Mouse (Mus musculus): ENCODE measurements around the gene Tjp2. TPM values are rescaled to one million over a fixed set of nuclear protein-coding genes. Genes with fewer than 3 reads are reported as not detected.

Gene Tjp2
- total and polyA plus RNA-seq, 3 experiments: 7.9 to 19.2 (median 16.1) TPM

GRCm38 (mm10) chr19:24174896-24175295 lies 49.9 kb downstream of the Tjp2 start:
- DNase-seq: peak; percentile 54 to 65
- 2% methylated on average over 13 of the region's 13 CpGs for WGBS
- intact Hi-C loops (cut with DNase I): loop anchor here (10.0 kb wide), 1 partner anchor 490 kb away; the partner anchor contains the start of gene Ptar1
- H3K27me3 ChIP-seq (ENCODE audit: control insufficient read depth, insufficient read depth, low read length): no peaks in the 10 kb centered on the region
- H3K4me1 ChIP-seq (ENCODE audit: control insufficient read depth, insufficient read depth, low read length): peaks cover 10% of the 10 kb centered on the region
- H3K27ac ChIP-seq: peak overlapping the region; percentile 88
- H3K9ac ChIP-seq (ENCODE audit: low read depth, low read length): no peak overlapping the region; the same call in 1 of the 2 replicates
- peak overlapping the region; percentile 98 for H3K4me3 ChIP-seq
- no peaks in the 10 kb centered on the region; the same call in 1 of the 2 replicates for H3K36me3 ChIP-seq (ENCODE audit: control insufficient read depth, insufficient read depth, low read length)
- peaks cover 2% of the 10 kb centered on the region; the same call in 1 of the 2 replicates for H3K79me2 ChIP-seq (replicated peaks; ENCODE audit: control insufficient read depth, insufficient read depth, low read length)
- TF ChIP-seq EP300 (IDR thresholded peaks at IDR 0.05; ENCODE audit: insufficient read depth, low read depth, low read length): no peak
- TF ChIP-seq CTCF (IDR thresholded peaks at IDR 0.05): no peak
- no peak for TF ChIP-seq POLR2A (IDR thresholded peaks at IDR 0.05; ENCODE audit: insufficient read depth, low read depth, low read length)

GRCm38 (mm10) chr19:24173608-24174523 lies 51.0 kb downstream of the Tjp2 start:
- Histone ChIP-seq H3K9ac (ENCODE audit: low read depth, low read length) (peak overlapping the region; percentile 93), H3K4me3 (peak overlapping the region; percentile 98), H3K79me2 (replicated peaks; ENCODE audit: control insufficient read depth, insufficient read depth, low read length) (peaks cover 2% of the 10 kb centered on the region), H3K27me3 (ENCODE audit: control insufficient read depth, insufficient read depth, low read length) (no peaks in the 10 kb centered on the region), H3K27ac (peak overlapping the region; percentile 88), H3K4me1 (ENCODE audit: control insufficient read depth, insufficient read depth, low read length) (peaks cover 10% of the 10 kb centered on the region), H3K36me3 (ENCODE audit: control insufficient read depth, insufficient read depth, low read length) (no peaks in the 10 kb centered on the region; the same call in 1 of the 2 replicates)
- intact Hi-C loops (cut with DNase I): loop anchor here (10.0 kb wide), 1 partner anchor 489 kb away; the partner anchor contains the start of gene Ptar1
- TF ChIP-seq EP300 (IDR thresholded peaks at IDR 0.05; ENCODE audit: insufficient read depth, low read depth, low read length) (no peak), CTCF (IDR thresholded peaks at IDR 0.05) (peak; percentile 67), POLR2A (IDR thresholded peaks at IDR 0.05; ENCODE audit: insufficient read depth, low read depth, low read length) (peak; percentile 43)
- DNase-seq: peak; percentile 96 to 98
- under 1% methylated on average over 102 of the region's 103 CpGs for WGBS

- H3K36me3 ChIP-seq (ENCODE audit: control insufficient read depth, insufficient read depth, low read length): no peaks in the 10 kb centered on the region; the same call in 1 of the 2 replicates
- H3K27me3 ChIP-seq (ENCODE audit: control insufficient read depth, insufficient read depth, low read length): no peaks in the 10 kb centered on the region
- H3K27ac ChIP-seq: peak overlapping the region; percentile 88
- peaks cover 3% of the 10 kb centered on the region for H3K79me2 ChIP-seq (replicated peaks; ENCODE audit: control insufficient read depth, insufficient read depth, low read length)
- H3K4me1 ChIP-seq (ENCODE audit: control insufficient read depth, insufficient read depth, low read length): peaks cover 12% of the 10 kb centered on the region
- intact Hi-C loops (cut with DNase I): loop anchor here (10.0 kb wide), 1 partner anchor 488 kb away; the partner anchor contains the start of gene Ptar1
- no peak overlapping the region; the same call in 1 of the 2 replicates for H3K9ac ChIP-seq (ENCODE audit: low read depth, low read length)
- H3K4me3 ChIP-seq: peak overlapping the region; percentile 98; the same call in 1 of the 2 replicates
- DNase-seq: no peak
- WGBS: 41% methylated on average over 6 of the region's 6 CpGs
- TF ChIP-seq POLR2A (IDR thresholded peaks at IDR 0.05; ENCODE audit: insufficient read depth, low read depth, low read length): no peak
- no peak for TF ChIP-seq CTCF (IDR thresholded peaks at IDR 0.05)
- TF ChIP-seq EP300 (IDR thresholded peaks at IDR 0.05; ENCODE audit: insufficient read depth, low read depth, low read length): no peak
These were observed 51.8 kb downstream of the Tjp2 start for GRCm38 (mm10) chr19:24173020-24173419.

GRCm38 (mm10) chr19:24168531-24168930 lies 56.3 kb downstream of the Tjp2 start:
- Histone ChIP-seq H3K4me1 (ENCODE audit: control insufficient read depth, insufficient read depth, low read length) (peaks cover 15% of the 10 kb centered on the region), H3K79me2 (replicated peaks; ENCODE audit: control insufficient read depth, insufficient read depth, low read length) (peaks cover 5% of the 10 kb centered on the region), H3K4me3 (no peak overlapping the region), H3K27ac (no peak overlapping the region), H3K9ac (ENCODE audit: low read depth, low read length) (no peak overlapping the region), H3K36me3 (ENCODE audit: control insufficient read depth, insufficient read depth, low read length) (peaks cover 2% of the 10 kb centered on the region), H3K27me3 (ENCODE audit: control insufficient read depth, insufficient read depth, low read length) (no peaks in the 10 kb centered on the region)
- 49% methylated on average over 10 of the region's 10 CpGs for WGBS
- DNase-seq: no peak
- no peak for TF ChIP-seq CTCF (IDR thresholded peaks at IDR 0.05)
- intact Hi-C loops (cut with DNase I): no loop called here

GRCm38 (mm10) chr19:24166516-24167091 lies 58.2 kb downstream of the Tjp2 start:
- peaks cover 2% of the 10 kb centered on the region for H3K36me3 ChIP-seq (ENCODE audit: control insufficient read depth, insufficient read depth, low read length)
- H3K27me3 ChIP-seq (ENCODE audit: control insufficient read depth, insufficient read depth, low read length): no peaks in the 10 kb centered on the region
- H3K9ac ChIP-seq (ENCODE audit: low read depth, low read length): peak overlapping the region; percentile 30; the same call in 1 of the 2 replicates
- peaks cover 11% of the 10 kb centered on the region for H3K4me1 ChIP-seq (ENCODE audit: control insufficient read depth, insufficient read depth, low read length)
- TF ChIP-seq CTCF (IDR thresholded peaks at IDR 0.05) (no peak), EP300 (IDR thresholded peaks at IDR 0.05; ENCODE audit: insufficient read depth, low read depth, low read length) (0 out of 2 replicates have a peak, but pooled peaks have one; percentile 24), POLR2A (IDR thresholded peaks at IDR 0.05; ENCODE audit: insufficient read depth, low read depth, low read length) (peak; percentile 32; the same call in 1 of the 2 replicates)
- intact Hi-C loops (cut with DNase I): no loop called here
- H3K4me3 ChIP-seq: peak overlapping the region; percentile 38
- peaks cover 8% of the 10 kb centered on the region for H3K79me2 ChIP-seq (replicated peaks; ENCODE audit: control insufficient read depth, insufficient read depth, low read length)
- DNase-seq: peak; percentile 62 to 77
- peak overlapping the region; percentile 50 for H3K27ac ChIP-seq
- 16% methylated on average over 17 of the region's 17 CpGs for WGBS

Data from heart, adult 2 months (tissue).